Comparison of ENCODE assay signal across 8 mouse cellular contexts in the genomic region with DNA sequence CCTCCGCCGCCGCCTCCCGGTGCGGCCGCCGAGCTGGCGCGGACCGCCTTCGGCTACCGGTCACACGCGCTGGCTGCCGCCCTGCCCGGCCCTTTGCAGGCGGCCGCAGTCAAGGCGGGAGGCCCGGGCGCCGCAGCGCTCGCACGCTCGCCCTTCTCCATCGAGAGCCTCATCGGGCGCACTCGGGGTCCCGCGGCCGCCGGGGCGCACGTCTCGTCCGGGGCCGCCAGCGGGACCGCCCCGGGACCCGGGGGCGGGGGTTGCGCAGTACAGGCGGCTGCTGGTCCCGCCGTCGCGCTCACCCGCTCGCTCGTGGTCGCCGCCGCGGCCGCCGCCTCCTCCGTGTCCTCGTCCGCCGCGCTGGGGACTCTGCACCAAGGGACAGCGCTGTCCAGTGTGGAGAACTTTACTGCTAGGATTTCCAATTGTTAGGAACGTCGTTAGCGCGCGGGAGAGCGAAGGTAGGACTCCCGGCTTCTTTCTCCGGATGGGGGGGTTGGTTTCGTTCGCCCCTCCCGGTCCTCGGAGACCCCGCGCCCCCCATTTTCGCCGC. TPM values are rescaled to one million over a fixed set of nuclear protein-coding genes. Genes with fewer than 3 reads are reported as not detected.
DNase-seq lines count a peak whose midpoint lies in the region; ATAC-seq and TF ChIP-seq lines count a peak whose summit lies in the region.

No protein-coding gene starts in this region.

- 1% methylated on average over 80 of the region's 81 CpGs for WGBS in heart, adult 2 months
- WGBS in heart, embryonic 12.5 days: under 1% methylated on average over 75 of the region's 81 CpGs
- under 1% methylated on average over 63 of the region's 81 CpGs for WGBS in limb, embryonic 11.5 days
- under 1% methylated on average over 56 of the region's 81 CpGs for WGBS in neural tube, embryonic 11.5 days

- DNase-seq in heart, adult 2 months: peak; percentile 28 to 47
- no peak for DNase-seq in heart, postnatal 25 days (ENCODE audit: low spot score)
- peak; percentile 34 for DNase-seq in adrenal gland, postnatal 10 days
- peak; percentile 71 for DNase-seq in limb, embryonic 11.5 days (ENCODE audit: low spot score)
- no peak for DNase-seq in neural tube, embryonic 11.5 days (ENCODE audit: low spot score)
- no peak for DNase-seq in layer of hippocampus, postnatal 25 days (ENCODE audit: extremely low spot score in 1 of 2, low spot score in 1 of 2)

- peak overlapping the region; percentile 32; the same call in 1 of the 2 replicates for H3K9ac ChIP-seq in heart, adult 2 months (ENCODE audit: low read depth, low read length)
- H3K9ac ChIP-seq in heart, embryonic 12.5 days: peak overlapping the region; percentile 55
- H3K9ac ChIP-seq in limb, embryonic 11.5 days (ENCODE audit: low read length): peak overlapping the region; percentile 47
- H3K9ac ChIP-seq in neural tube, embryonic 11.5 days (ENCODE audit: low read length): peak overlapping the region; percentile 76

- no peak for TF ChIP-seq CTCF in heart, adult 2 months (IDR thresholded peaks at IDR 0.05)

- H3K27me3 ChIP-seq in heart, adult 2 months (ENCODE audit: control insufficient read depth, insufficient read depth, low read length): peaks cover 44% of the 10 kb centered on the region
- H3K27me3 ChIP-seq in heart, embryonic 12.5 days (replicated peaks): peaks cover 87% of the 10 kb centered on the region
- H3K27me3 ChIP-seq in limb, embryonic 11.5 days (ENCODE audit: control insufficient read depth, insufficient read depth, low read length): peaks cover 86% of the 10 kb centered on the region
- H3K27me3 ChIP-seq in neural tube, embryonic 11.5 days (ENCODE audit: control insufficient read depth, insufficient read depth, low read length): peaks cover 91% of the 10 kb centered on the region

- intact Hi-C loops in heart, adult 2 months (cut with DNase I): loop anchor here (5.0 to 10.0 kb wide), 2 partner anchors 142 to 229 kb away; no protein-coding TSS in a partner anchor
- intact Hi-C loops in heart, postnatal 25 days (cut with DNase I): loop anchor here (5.0 kb wide), 1 partner anchor 217 kb away; no protein-coding TSS in a partner anchor

- H3K9me3 ChIP-seq in heart, embryonic 12.5 days (replicated peaks): no peaks in the 10 kb centered on the region
- H3K9me3 ChIP-seq in limb, embryonic 11.5 days (ENCODE audit: control insufficient read depth, low read length): no peaks in the 10 kb centered on the region
- no peaks in the 10 kb centered on the region for H3K9me3 ChIP-seq in neural tube, embryonic 11.5 days (ENCODE audit: control insufficient read depth, low read length)

- H3K36me3 ChIP-seq in heart, adult 2 months (ENCODE audit: control insufficient read depth, insufficient read depth, low read length): no peaks in the 10 kb centered on the region
- H3K36me3 ChIP-seq in heart, embryonic 12.5 days: no peaks in the 10 kb centered on the region
- H3K36me3 ChIP-seq in limb, embryonic 11.5 days (ENCODE audit: control insufficient read depth, insufficient read depth, low read length): no peaks in the 10 kb centered on the region
- H3K36me3 ChIP-seq in neural tube, embryonic 11.5 days (ENCODE audit: control insufficient read depth, insufficient read depth, low read length): no peaks in the 10 kb centered on the region

- no peak for ATAC-seq in heart, embryonic 12.5 days (ENCODE audit: insufficient number of reproducible peaks, low FRiP score)
- no peak for ATAC-seq in limb, embryonic 11.5 days (ENCODE audit: insufficient number of reproducible peaks, low FRiP score, low TSS enrichment, low read depth)
- no peak for ATAC-seq in neural tube, embryonic 11.5 days (ENCODE audit: insufficient read depth, low FRiP score, low TSS enrichment)
- no peak for ATAC-seq in inflammation-experienced regulatory T-cells, adult 6 months

- no peaks in the 10 kb centered on the region for H3K4me1 ChIP-seq in heart, adult 2 months (ENCODE audit: control insufficient read depth, insufficient read depth, low read length)
- H3K4me1 ChIP-seq in heart, embryonic 12.5 days (replicated peaks): peaks cover 24% of the 10 kb centered on the region
- H3K4me1 ChIP-seq in limb, embryonic 11.5 days (ENCODE audit: control insufficient read depth, insufficient read depth, low read length): peaks cover 14% of the 10 kb centered on the region
- H3K4me1 ChIP-seq in neural tube, embryonic 11.5 days (ENCODE audit: control insufficient read depth, insufficient read depth, low read length): peaks cover 10% of the 10 kb centered on the region

- H3K4me3 ChIP-seq in heart, adult 2 months: peak overlapping the region; percentile 19
- peak overlapping the region; percentile 58 for H3K4me3 ChIP-seq in heart, embryonic 12.5 days
- H3K4me3 ChIP-seq in limb, embryonic 11.5 days (ENCODE audit: low read depth, low read length): peak overlapping the region; percentile 33; the same call in 1 of the 2 replicates
- peak overlapping the region; percentile 61 for H3K4me3 ChIP-seq in neural tube, embryonic 11.5 days (ENCODE audit: low read depth, low read length)

- no peak for TF ChIP-seq EP300 in heart, adult 2 months (IDR thresholded peaks at IDR 0.05; ENCODE audit: insufficient read depth, low read depth, low read length)

- no peaks in the 10 kb centered on the region for H3K79me2 ChIP-seq in heart, adult 2 months (replicated peaks; ENCODE audit: control insufficient read depth, insufficient read depth, low read length)

- no peak for TF ChIP-seq POLR2A in heart, adult 2 months (IDR thresholded peaks at IDR 0.05; ENCODE audit: insufficient read depth, low read depth, low read length)

- no peak overlapping the region for H3K27ac ChIP-seq in heart, adult 2 months
- H3K27ac ChIP-seq in heart, embryonic 12.5 days (ENCODE audit: poor library complexity, severe bottlenecking): no peak overlapping the region
- H3K27ac ChIP-seq in limb, embryonic 11.5 days (replicated peaks; ENCODE audit: low read depth, low read length): no peak overlapping the region
- peak overlapping the region; percentile 60 for H3K27ac ChIP-seq in neural tube, embryonic 11.5 days (ENCODE audit: low read depth, low read length)

- peak overlapping the region; percentile 76 for H3K4me2 ChIP-seq in heart, embryonic 12.5 days
- peak overlapping the region; percentile 71 for H3K4me2 ChIP-seq in limb, embryonic 11.5 days (ENCODE audit: low read depth, severe bottlenecking)
- H3K4me2 ChIP-seq in neural tube, embryonic 11.5 days (ENCODE audit: low read depth): peak overlapping the region; percentile 65

RNA-seq across cellular contexts. Expression of gene Foxd1, which starts 1.6 kb away (rescaled TPM):
- total RNA-seq in heart, adult 2 months (2021): under 1 TPM in 1 of 2 experiments, not detected in 1; 0.05 TPM
- 0.03 and 0.06 TPM in 2 replicates for polyA plus RNA-seq in heart, adult 2 months (2012; rRNA removed)
- under 1 TPM in 1 of 2 experiments, not detected in 1; 0.05 TPM for total RNA-seq in heart, postnatal 25 days (2021)
- total RNA-seq in adrenal gland, postnatal 10 days (2021): 1 to 10 TPM in 1 of 2 experiments, under 1 TPM in 1; 0.72 to 1.1 TPM
- polyA plus RNA-seq in heart, embryonic 12.5 days (2016; fragmentation: Nextera tagmentation; extraction: Ambion mirVana): 0.03 and 0.06 TPM in 2 replicates
- 0.05 and 0.07 TPM in 2 replicates for polyA plus RNA-seq in limb, embryonic 11.5 days (2014; fragmentation: Nextera tagmentation; extraction: Ambion mirVana)
- polyA plus RNA-seq in neural tube, embryonic 11.5 days (2014; fragmentation: Nextera tagmentation; extraction: Ambion mirVana): 5.5 and 7.2 TPM in 2 replicates
- 1 to 10 TPM in 1 of 2 experiments, under 1 TPM in 1; 0.71 to 1.0 TPM for total RNA-seq in layer of hippocampus, postnatal 25 days (2021)
- not detected for polyA plus RNA-seq in inflammation-experienced regulatory T-cells, adult 6 months (2017; shearing (Covaris generic))

RNA-seq across cellular contexts. Expression of gene Btf3, which starts 38.8 kb away (rescaled TPM):
- total RNA-seq in heart, adult 2 months (2021): 100 to 1,000 TPM; 193 to 218 TPM
- 88.2 and 135 TPM in 2 replicates for polyA plus RNA-seq in heart, adult 2 months (2012; rRNA removed)
- 100 to 1,000 TPM; 190 to 219 TPM for total RNA-seq in heart, postnatal 25 days (2021)
- 100 to 1,000 TPM; 361 to 381 TPM for total RNA-seq in adrenal gland, postnatal 10 days (2021)
- 474 and 476 TPM in 2 replicates for polyA plus RNA-seq in heart, embryonic 12.5 days (2016; fragmentation: Nextera tagmentation; extraction: Ambion mirVana)
- 812 and 826 TPM in 2 replicates for polyA plus RNA-seq in limb, embryonic 11.5 days (2014; fragmentation: Nextera tagmentation; extraction: Ambion mirVana)
- polyA plus RNA-seq in neural tube, embryonic 11.5 days (2014; fragmentation: Nextera tagmentation; extraction: Ambion mirVana): 738 and 767 TPM in 2 replicates
- total RNA-seq in layer of hippocampus, postnatal 25 days (2021): 100 to 1,000 TPM; 196 to 221 TPM
- 100 to 1,000 TPM; 694 to 907 (median 874) TPM for polyA plus RNA-seq in inflammation-experienced regulatory T-cells, adult 6 months (2017; shearing (Covaris generic))

Comparison
In these comparisons a context has a peak if more than half of its experiments do, and no peak if none do; other contexts are left out.
1. DNase-seq: peak in heart, adult 2 months (2 of 2), adrenal gland, postnatal 10 days (single experiment) and limb, embryonic 11.5 days (single experiment); none in heart, postnatal 25 days (single experiment), neural tube, embryonic 11.5 days (single experiment) and layer of hippocampus, postnatal 25 days (0 of 2).
2. Peak in every context shown above with its lines, with median percentiles within 50 percentile points of each other: H3K4me3 ChIP-seq, H3K9ac ChIP-seq and H3K4me2 ChIP-seq.